Mouse (Mus musculus): ENCODE measurements around the gene Etfdh.

DNA sequence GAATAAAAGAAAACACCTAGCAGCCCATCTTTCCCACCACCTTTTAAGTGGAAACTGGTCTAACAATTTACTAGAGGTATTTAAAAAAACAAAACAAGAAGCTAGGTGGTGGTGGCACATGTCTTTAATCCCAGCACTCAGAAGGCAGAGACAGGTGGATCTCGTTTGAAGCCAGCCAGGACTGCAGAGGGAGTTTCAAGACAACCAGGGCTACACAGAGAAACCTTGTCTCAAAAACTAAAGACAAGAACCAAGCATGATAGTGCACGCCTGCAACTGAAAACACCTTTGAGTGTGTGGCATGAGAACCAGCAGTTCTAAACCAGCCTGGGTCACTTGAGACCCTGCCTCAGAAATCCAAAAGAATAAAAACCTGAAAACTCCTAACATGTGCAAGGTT lies 65.8 kb downstream of the Etfdh start:
- TF ChIP-seq GATA1 (IDR thresholded peaks at IDR 0.05; ENCODE audit: borderline replicate concordance, low read length) (no peak), FLI1 (IDR thresholded peaks at IDR 0.05; ENCODE audit: low read length) (no peak)

All from megakaryocyte, embryonic 14.5 days (primary cell).